Mouse (Mus musculus): ENCODE results near the gene Trpm2. TPM values are rescaled to one million over a fixed set of nuclear protein-coding genes. Genes with fewer than 3 reads are reported as not detected.
A peak's percentile ranks its signal among the peaks of the same experiment; 100 is the strongest.
"Not testable (repeated sequence)": the region's sequence is repeated elsewhere in the genome, so short reads cannot be mapped to it uniquely, and the experiment has no call there.

Trpm2 gene
- 0.29 and 0.53 TPM in 2 replicates for polyA plus RNA-seq (2016; fragmentation: Nextera tagmentation; extraction: Ambion mirVana)

DNA sequence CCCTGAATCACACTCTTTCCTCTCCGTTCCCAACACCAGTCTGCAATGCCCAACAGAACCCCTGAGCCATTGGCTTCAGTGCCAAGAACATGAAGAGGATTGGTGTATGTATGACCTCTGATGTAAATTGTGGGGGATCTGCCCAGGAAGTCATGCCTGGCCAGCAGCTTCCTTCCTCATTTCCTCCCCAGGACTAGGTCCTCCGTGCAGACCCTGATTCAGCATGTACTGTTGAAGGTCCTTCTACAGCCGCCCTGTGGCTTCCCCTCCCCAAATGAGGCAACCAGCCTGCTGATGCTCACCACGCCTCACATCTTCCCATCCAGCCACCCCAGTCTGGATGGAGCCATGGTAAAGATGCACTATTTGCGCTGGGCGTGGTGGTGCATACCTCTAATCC is at the start of gene Trpm2:
Trpm2 (minus strand) TSS at position 83 of the 400 bp plus-strand sequence.
- H3K36me3 ChIP-seq: no peaks in the 10 kb centered on the region
- peaks cover 9% of the 10 kb centered on the region; the same call in 1 of the 2 replicates for H3K4me1 ChIP-seq (replicated peaks)
- peak within 1 kb of the TSS; percentile 36 for H3K4me3 ChIP-seq (replicated peaks)
- no peak for ATAC-seq (ENCODE audit: insufficient number of reproducible peaks, insufficient read depth, low FRiP score, low TSS enrichment, low read depth)
- H3K27me3 ChIP-seq: peaks cover 39% of the 10 kb centered on the region
- WGBS: 81% methylated on average over 6 of the region's 6 CpGs
- H3K27ac ChIP-seq: no peak within 1 kb of the TSS
- H3K9me3 ChIP-seq: no peaks in the 10 kb centered on the region
- peak within 1 kb of the TSS; percentile 63 for H3K4me2 ChIP-seq
- H3K9ac ChIP-seq (replicated peaks): peak within 1 kb of the TSS; percentile 32

DNA sequence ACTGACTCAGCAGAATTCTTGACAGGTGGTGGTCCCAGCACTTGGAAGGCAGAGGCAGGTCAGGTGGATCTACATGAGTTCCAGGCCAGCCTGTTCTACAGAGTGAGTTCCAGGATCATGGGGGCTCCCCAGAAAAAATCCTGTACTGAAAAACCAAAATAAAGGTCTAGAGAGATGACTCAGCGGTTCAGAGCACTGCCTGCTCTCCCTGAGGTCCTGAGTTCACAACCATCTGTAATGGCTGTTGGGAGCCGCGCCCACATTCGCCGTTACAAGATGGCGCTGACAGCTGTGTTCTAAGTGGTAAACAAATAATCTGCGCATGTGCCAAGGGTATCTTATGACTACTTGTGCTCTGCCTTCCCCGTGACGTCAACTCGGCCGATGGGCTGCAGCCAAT is 49.6 kb upstream of the Trpm2 start:
- ATAC-seq (ENCODE audit: insufficient number of reproducible peaks, insufficient read depth, low FRiP score, low TSS enrichment, low read depth): not testable (repeated sequence)
- WGBS: 97% methylated on average over 7 of the region's 11 CpGs

DNA sequence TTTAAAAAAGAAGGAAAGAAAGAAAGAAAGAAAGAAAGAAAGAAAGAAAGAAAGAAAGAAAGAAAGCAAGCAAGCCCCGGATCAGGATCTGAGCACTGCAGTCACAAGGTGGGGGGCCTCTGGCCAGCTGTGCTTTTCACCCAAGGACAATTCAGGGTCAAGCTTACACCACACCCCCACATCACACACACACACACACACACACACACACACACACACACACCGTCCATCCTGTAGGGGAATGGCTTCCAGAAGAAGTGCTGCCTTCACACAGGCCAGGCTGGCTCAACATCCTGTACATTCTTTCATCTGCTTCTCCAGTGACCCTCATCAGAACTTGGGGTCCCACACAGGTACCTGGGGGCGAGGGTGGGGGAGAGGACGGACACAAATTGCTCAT is 48.9 kb upstream of the Trpm2 start:
- H3K9me3 ChIP-seq: peaks cover 8% of the 10 kb centered on the region; the same call in 1 of the 2 replicates
- ATAC-seq (ENCODE audit: insufficient number of reproducible peaks, insufficient read depth, low FRiP score, low TSS enrichment, low read depth): no peak
- WGBS: 86% methylated on average over 4 of the region's 4 CpGs
- no peak overlapping the region for H3K4me3 ChIP-seq (replicated peaks)
- no peak overlapping the region for H3K27ac ChIP-seq
- H3K9ac ChIP-seq (replicated peaks): no peak overlapping the region
- peaks cover 3% of the 10 kb centered on the region; the same call in 1 of the 2 replicates for H3K27me3 ChIP-seq
- no peak overlapping the region for H3K4me2 ChIP-seq
- H3K4me1 ChIP-seq (replicated peaks): no peaks in the 10 kb centered on the region
- H3K36me3 ChIP-seq: no peaks in the 10 kb centered on the region

More for the DNA sequence above, 49.6 kb upstream of the Trpm2 start:
- not testable (repeated sequence) for H3K4me3 ChIP-seq (replicated peaks); H3K4me1 ChIP-seq (replicated peaks); H3K27ac ChIP-seq; H3K36me3 ChIP-seq; H3K4me2 ChIP-seq; H3K9me3 ChIP-seq; H3K9ac ChIP-seq (replicated peaks); H3K27me3 ChIP-seq

DNA sequence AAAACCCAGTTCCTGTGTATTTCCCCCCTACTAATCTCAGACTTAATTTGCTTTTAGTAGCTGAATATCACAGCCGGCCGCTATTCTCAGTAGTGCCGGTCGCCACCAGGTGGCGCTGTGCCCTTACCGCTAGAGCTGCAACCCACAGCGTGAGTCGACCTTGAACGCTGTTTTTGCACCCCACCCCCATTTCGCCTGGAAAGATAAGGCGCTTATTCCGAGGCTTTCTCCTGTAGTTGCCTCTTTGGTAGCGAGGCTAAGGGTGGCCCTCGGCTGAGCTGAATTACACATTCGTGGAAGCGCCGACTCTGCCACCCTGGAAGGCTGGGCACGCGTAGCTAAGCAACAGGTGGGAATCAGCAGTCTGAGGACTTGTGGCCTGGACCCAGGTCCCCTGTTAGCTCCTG is 48.4 kb upstream of the Trpm2 start:
- H3K9ac ChIP-seq (replicated peaks): 0 out of 2 replicates have a peak overlapping the region, but pooled peaks have one; percentile 12
- H3K9me3 ChIP-seq: peaks cover 8% of the 10 kb centered on the region; the same call in 1 of the 2 replicates
- H3K27me3 ChIP-seq: peaks cover 3% of the 10 kb centered on the region; the same call in 1 of the 2 replicates
- H3K36me3 ChIP-seq: no peaks in the 10 kb centered on the region
- H3K4me1 ChIP-seq (replicated peaks): no peaks in the 10 kb centered on the region
- 21% methylated on average over 19 of the region's 19 CpGs for WGBS
- peak overlapping the region; percentile 55 for H3K4me2 ChIP-seq
- no peak overlapping the region for H3K27ac ChIP-seq
- ATAC-seq (ENCODE audit: insufficient number of reproducible peaks, insufficient read depth, low FRiP score, low TSS enrichment, low read depth): peak; percentile 73
- H3K4me3 ChIP-seq (replicated peaks): peak overlapping the region; percentile 29

DNA sequence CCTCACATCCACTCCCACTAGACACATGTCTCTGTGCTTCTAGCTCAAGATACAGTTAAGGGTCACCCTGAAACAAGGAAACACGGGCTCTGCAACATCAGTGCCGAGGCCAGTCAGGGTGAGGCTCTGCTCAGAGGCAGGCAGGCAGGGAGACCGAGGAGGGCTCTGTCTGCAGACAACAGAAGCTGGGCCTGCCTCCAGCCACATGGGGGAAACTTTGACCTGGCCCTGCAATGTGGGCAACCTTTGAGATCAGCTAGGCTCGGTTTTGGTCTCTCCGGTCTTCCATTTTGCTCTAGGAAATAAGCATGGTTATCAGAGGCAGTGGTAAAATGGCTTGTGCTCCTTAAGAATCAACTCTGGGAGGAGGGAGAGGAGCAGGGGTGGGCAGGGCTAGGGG is 46.0 kb upstream of the Trpm2 start:
- no peak overlapping the region for H3K9ac ChIP-seq (replicated peaks)
- no peaks in the 10 kb centered on the region for H3K4me1 ChIP-seq (replicated peaks)
- H3K4me3 ChIP-seq (replicated peaks): no peak overlapping the region
- whole genome bisulfite sequencing: 63% methylated on average over 5 of the region's 5 CpGs
- H3K4me2 ChIP-seq: no peak overlapping the region
- no peaks in the 10 kb centered on the region for H3K36me3 ChIP-seq
- peaks cover 8% of the 10 kb centered on the region; the same call in 1 of the 2 replicates for H3K9me3 ChIP-seq
- H3K27me3 ChIP-seq: peaks cover 3% of the 10 kb centered on the region; the same call in 1 of the 2 replicates
- no peak overlapping the region for H3K27ac ChIP-seq
- ATAC-seq (ENCODE audit: insufficient number of reproducible peaks, insufficient read depth, low FRiP score, low TSS enrichment, low read depth): no peak

DNA sequence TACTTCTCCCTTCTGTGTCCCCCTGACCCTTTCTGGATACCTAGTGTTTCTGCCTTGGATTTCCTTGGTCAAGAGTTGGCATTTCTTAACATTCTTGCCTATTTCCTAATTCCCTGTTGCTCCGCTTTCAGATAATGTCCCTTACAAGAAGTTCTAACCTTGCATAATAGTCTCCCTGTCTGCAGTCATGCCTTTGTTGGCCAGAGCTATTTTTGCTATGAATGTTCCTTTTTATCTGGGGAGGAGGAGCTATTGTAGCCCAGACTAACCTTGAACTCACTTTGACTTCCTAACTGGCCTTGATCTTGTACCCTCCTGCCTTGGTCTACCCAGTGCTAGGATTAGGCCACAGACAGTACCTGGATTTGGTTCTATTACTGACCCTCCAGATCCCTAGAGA is 45.1 kb upstream of the Trpm2 start:
- no peaks in the 10 kb centered on the region for H3K36me3 ChIP-seq
- H3K27me3 ChIP-seq: peaks cover 3% of the 10 kb centered on the region; the same call in 1 of the 2 replicates
- no peak overlapping the region for H3K4me2 ChIP-seq
- no peak overlapping the region for H3K27ac ChIP-seq
- no peak overlapping the region for H3K4me3 ChIP-seq (replicated peaks)
- no peak for ATAC-seq (ENCODE audit: insufficient number of reproducible peaks, insufficient read depth, low FRiP score, low TSS enrichment, low read depth)
- peaks cover 8% of the 10 kb centered on the region; the same call in 1 of the 2 replicates for H3K9me3 ChIP-seq
- no peak overlapping the region for H3K9ac ChIP-seq (replicated peaks)
- WGBS: 94% methylated on average over 1 of the region's 1 CpGs
- 0 out of 2 replicates have a peak, but pooled peaks cover 1% of the 10 kb centered on the region for H3K4me1 ChIP-seq (replicated peaks)

DNA sequence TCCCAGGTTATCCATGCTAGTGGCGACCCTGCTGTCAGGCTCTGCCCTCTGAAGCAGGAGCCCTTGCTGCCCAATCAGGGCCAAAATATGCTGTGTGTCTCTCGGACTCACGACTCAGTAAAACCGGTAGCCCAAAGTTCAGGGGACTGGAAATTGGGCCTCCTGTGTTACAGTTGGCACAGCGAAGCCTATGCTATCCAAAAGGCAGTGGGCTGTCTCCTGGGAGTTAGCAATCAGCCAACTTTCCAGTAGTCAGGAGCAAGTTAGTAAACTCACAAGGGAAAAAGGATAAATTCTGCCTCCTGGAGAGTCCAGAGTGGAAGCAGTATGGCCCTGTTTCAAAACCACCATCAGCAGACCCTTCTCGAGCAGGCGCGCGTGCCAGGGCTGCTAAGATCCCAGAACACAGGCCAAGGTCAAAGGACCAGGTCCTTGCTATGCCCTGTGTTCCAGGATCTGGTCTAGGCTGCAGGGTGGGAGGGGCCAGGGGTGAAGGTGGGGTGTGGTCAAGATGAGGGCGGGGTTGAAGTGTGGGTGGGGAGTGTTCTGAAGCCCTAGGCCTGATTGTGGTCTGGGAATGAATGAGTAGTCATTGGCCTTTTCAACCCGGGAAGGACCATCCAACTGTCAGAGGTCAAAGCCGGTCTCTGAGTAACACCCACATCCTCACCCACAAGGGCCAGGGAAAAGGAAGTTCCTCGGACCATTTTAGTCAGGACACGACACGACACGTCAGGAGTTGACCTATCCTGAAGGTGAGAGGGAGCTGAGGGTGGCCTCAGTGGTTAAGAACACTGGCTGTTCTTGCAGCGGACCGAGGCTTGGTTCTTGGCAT is 42.5 kb upstream of the Trpm2 start:
- ATAC-seq (ENCODE audit: insufficient number of reproducible peaks, insufficient read depth, low FRiP score, low TSS enrichment, low read depth): no peak
- no peaks in the 10 kb centered on the region for H3K36me3 ChIP-seq
- peaks cover 15% of the 10 kb centered on the region for H3K4me1 ChIP-seq (replicated peaks)
- H3K9ac ChIP-seq (replicated peaks): no peak overlapping the region
- H3K27me3 ChIP-seq: peaks cover 3% of the 10 kb centered on the region; the same call in 1 of the 2 replicates
- H3K9me3 ChIP-seq: peaks cover 8% of the 10 kb centered on the region; the same call in 1 of the 2 replicates
- no peak overlapping the region for H3K4me2 ChIP-seq
- H3K4me3 ChIP-seq (replicated peaks): no peak overlapping the region
- 94% methylated on average over 18 of the region's 18 CpGs for WGBS
- no peak overlapping the region for H3K27ac ChIP-seq

DNA sequence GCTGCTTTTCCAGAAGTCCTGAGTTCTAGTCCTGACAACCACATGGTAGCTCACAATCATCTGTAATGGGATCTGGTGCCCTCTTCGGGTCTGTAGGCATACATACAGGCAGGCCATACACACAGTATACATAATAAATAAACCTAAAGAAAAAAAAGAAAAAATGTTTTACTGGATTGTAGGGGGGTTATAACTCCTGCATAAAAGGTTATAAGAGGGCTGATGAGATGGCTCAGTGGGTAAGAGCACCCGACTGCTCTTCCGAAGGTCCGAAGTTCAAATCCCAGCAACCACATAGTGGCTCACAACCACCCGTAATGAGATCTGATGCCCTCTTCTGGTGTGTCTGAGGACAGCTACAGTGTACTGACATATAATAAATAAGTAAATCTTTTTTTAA is 40.8 kb upstream of the Trpm2 start:
- H3K36me3 ChIP-seq; H3K27ac ChIP-seq; H3K9me3 ChIP-seq; H3K27me3 ChIP-seq; H3K9ac ChIP-seq (replicated peaks); H3K4me2 ChIP-seq; H3K4me3 ChIP-seq (replicated peaks); ATAC-seq (ENCODE audit: insufficient number of reproducible peaks, insufficient read depth, low FRiP score, low TSS enrichment, low read depth): not testable (repeated sequence)
- 94% methylated on average over 5 of the region's 5 CpGs for WGBS
- peaks cover 32% of the 10 kb centered on the region for H3K4me1 ChIP-seq (replicated peaks)

DNA sequence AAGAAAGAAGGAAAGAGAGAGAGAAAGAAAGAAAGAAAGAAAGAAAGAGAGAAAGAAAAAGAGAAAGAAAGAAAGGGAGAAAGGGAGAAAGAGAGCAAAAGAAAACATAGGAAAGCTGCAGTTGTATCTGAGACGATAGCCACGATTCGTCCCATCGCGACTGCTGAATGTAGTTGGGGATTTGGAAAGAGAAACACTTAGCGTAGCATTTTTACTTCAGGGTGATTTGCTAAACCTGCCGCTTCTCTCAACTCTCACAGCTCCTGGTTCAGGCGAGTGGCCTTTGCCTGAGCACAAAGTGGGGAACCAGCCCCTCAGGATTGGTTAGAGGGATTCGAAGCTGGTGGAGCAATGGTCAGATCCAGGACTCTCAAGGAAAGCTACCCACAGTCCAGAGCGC is 40.0 kb upstream of the Trpm2 start:
- 21% methylated on average over 10 of the region's 10 CpGs for WGBS
- Histone ChIP-seq H3K9me3 (peaks cover 8% of the 10 kb centered on the region; the same call in 1 of the 2 replicates), H3K27ac (peak overlapping the region; percentile 46; the same call in 1 of the 2 replicates), H3K4me1 (replicated peaks) (peaks cover 37% of the 10 kb centered on the region), H3K4me3 (replicated peaks) (0 out of 2 replicates have a peak overlapping the region, but pooled peaks have one; percentile 3), H3K9ac (replicated peaks) (peak overlapping the region; percentile 1; the same call in 1 of the 2 replicates), H3K36me3 (peaks cover 3% of the 10 kb centered on the region; the same call in 1 of the 2 replicates), H3K27me3 (no peaks in the 10 kb centered on the region), H3K4me2 (peak overlapping the region; percentile 88)
- ATAC-seq (ENCODE audit: insufficient number of reproducible peaks, insufficient read depth, low FRiP score, low TSS enrichment, low read depth): no peak

DNA sequence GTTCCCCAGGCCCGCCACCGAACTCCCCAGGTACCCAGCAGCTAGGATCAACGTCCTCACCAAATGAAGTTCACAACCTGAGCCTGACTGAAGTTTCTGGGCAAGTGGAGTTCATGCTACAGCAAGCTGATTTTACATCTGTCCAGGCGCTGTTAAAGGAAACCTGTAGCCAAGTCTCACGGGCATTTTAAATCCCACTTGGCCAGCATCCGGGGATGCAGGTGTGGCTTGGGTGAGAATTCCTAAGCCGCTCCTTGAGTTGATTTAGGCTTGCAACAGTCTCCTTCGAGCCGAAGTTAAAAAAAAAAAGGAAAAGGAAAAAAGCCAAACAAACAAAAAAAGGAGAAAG is 39.6 kb upstream of the Trpm2 start, which contains the start of gene Pfkl:
Pfkl (minus strand) TSS at position 139 of the 349 bp plus-strand sequence.
- H3K27me3 ChIP-seq: no peaks in the 10 kb centered on the region
- peak within 1 kb of the TSS; percentile 98 for H3K27ac ChIP-seq
- peak within 1 kb of the TSS; percentile 88 for H3K4me2 ChIP-seq
- peak within 1 kb of the TSS; percentile 78 for H3K4me3 ChIP-seq (replicated peaks)
- ATAC-seq (ENCODE audit: insufficient number of reproducible peaks, insufficient read depth, low FRiP score, low TSS enrichment, low read depth): no peak; the same call in 1 of the 2 replicates
- peaks cover 6% of the 10 kb centered on the region; the same call in 1 of the 2 replicates for H3K9me3 ChIP-seq
- peaks cover 7% of the 10 kb centered on the region; the same call in 1 of the 2 replicates for H3K36me3 ChIP-seq
- H3K4me1 ChIP-seq (replicated peaks): peaks cover 37% of the 10 kb centered on the region
- 0% methylated on average over 9 of the region's 9 CpGs for WGBS
- H3K9ac ChIP-seq (replicated peaks): peak within 1 kb of the TSS; percentile 85

Data from limb, embryonic 12.5 days (tissue).